Mouse (Mus musculus) lung, postnatal 0 days (tissue): ENCODE measurements at regions not wholly inside any gene's neighbourhood (a gene's known extent, or its start where the extent isn't known, plus 50 kb on each side); places are given as distances from the start of the nearest gene placed in this dataset.
A peak's percentile ranks its signal among the peaks of the same experiment; 100 is the strongest.

ENCODE experiments used
- ATAC-seq: fragments of 200-750 bp; cut with Nextera tagmentation; 2 replicates; pipeline ENCODE4 v1.8.0; 2017; ENCODE audit warnings: moderate library complexity
- DNase-seq: peaks from one replicate; pipeline ENCODE4 v3.0.0-alpha.2; 2016; ENCODE audit warnings: low spot score
- H3K27ac ChIP-seq: fragments of 300-500 bp; sonication (generic); 2 replicates; pipeline ENCODE4 v1.5.1; 2014; ENCODE audit warnings: antibody characterized with exemption, mild to moderate bottlenecking, low read length, mixed read lengths
- H3K27me3 ChIP-seq: fragments of 300-500 bp; sonication (generic); replicated peaks from 2 replicates; pipeline ENCODE4 v1.6.1; 2014; ENCODE audit warnings: low read length, mixed read lengths; ENCODE audit not compliant: insufficient read depth
- H3K36me3 ChIP-seq: fragments of 300-500 bp; sonication (generic); 2 replicates; pipeline ENCODE4 v1.6.1; 2014; ENCODE audit warnings: low read length, mixed read lengths; ENCODE audit not compliant: insufficient read depth
- H3K4me1 ChIP-seq: fragments of 300-500 bp; sonication (generic); 2 replicates; pipeline ENCODE4 v1.6.1; 2014; ENCODE audit warnings: antibody characterized with exemption, low read depth, low read length, mixed read lengths; ENCODE audit not compliant: insufficient read depth
- H3K4me2 ChIP-seq: fragments of 300-500 bp; sonication (generic); replicated peaks from 2 replicates; pipeline ENCODE4 v1.6.1; 2014; ENCODE audit warnings: low read depth, mild to moderate bottlenecking, low read length, moderate library complexity, mixed read lengths
- H3K4me3 ChIP-seq: fragments of 300-500 bp; sonication (generic); 2 replicates; pipeline ENCODE4 v1.5.1; 2014; ENCODE audit warnings: low read depth, low read length
- H3K9ac ChIP-seq: fragments of 300-500 bp; sonication (generic); replicated peaks from 2 replicates; pipeline ENCODE4 v1.6.1; 2014; ENCODE audit warnings: low read depth, mild to moderate bottlenecking
- H3K9me3 ChIP-seq: fragments of 300-500 bp; sonication (generic); 2 replicates; pipeline ENCODE4 v1.6.1; 2016; ENCODE audit warnings: low read length, mixed read lengths
- CTCF ChIP-seq: IDR thresholded peaks from 2 replicates; pipeline ENCODE4 v1.5.1; 2016; ENCODE audit warnings: antibody characterized with exemption, mild to moderate bottlenecking
- EP300 ChIP-seq: IDR thresholded peaks from 2 replicates; pipeline ENCODE4 v1.6.1; 2016; ENCODE audit warnings: antibody characterized with exemption, mild to moderate bottlenecking, control low read depth
- WGBS: fragments of 180-500 bp; shearing (Covaris S2); extraction: QIAGEN DNeasy Blood & Tissue Kit; methylation state at CpG from one replicate; pipeline ENCODE4 v1.1.7; 2014; 5-methylcytosine and 5-hydroxymethylcytosine counted together

DNA sequence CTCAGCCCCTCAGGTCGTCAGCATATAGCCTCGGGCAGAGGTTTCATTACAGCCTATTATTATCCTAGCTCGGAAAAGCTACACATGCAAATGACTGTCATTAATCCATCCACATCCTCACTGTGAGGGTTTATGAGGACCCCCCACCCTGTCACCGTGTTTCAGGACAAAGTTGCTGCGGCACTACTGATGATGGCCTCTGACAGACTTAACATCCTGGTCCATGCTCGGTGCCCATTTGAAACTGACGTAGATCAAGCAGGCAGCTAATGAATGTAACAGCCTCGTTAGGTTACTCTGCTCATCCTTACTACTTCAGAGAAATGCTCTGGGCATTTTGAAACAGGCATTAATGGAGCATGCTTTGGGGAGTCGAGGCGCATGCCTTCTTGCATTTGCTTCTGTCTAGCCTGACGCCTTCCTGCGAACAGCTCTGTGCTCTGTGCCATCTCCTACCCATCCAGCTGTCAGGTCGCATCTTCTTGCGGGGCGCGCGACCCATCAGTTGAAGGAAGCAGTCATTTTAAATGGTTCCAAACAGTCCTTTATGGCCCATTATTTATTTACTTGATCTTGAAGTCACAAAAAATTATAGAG is 82.3 kb upstream of the Nr5a2 start:
- Histone ChIP-seq H3K4me1 (no peaks in the 10 kb centered on the region), H3K9me3 (no peaks in the 10 kb centered on the region), H3K4me3 (no peak overlapping the region), H3K9ac (no peak overlapping the region), H3K36me3 (no peaks in the 10 kb centered on the region), H3K27ac (no peak overlapping the region), H3K4me2 (no peak overlapping the region), H3K27me3 (no peaks in the 10 kb centered on the region)
- DNase-seq (no peak), ATAC-seq (no peak)
- TF ChIP-seq CTCF, result no peak
- TF ChIP-seq EP300, result no peak
- 86% methylated on average over 17 of the region's 17 CpGs for WGBS

DNA sequence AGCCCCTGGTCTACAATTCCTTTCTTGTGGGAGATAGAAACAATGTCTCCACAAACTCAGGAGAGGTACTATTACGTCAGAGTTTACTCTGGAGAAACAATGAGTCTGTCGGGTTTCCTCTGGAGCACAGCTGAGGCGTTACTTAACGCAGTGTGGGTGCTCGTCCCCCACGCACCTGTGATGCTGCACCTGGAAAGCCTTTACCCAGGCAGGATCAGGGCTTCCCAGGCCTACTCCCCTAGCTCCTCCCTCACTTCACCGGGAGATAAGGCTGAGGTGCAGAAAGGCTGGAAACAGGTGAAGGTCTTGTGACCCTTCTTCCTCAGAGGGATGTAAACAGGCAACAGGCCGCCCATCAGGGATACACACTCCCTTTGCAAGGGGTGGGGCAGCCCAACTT is 80.7 kb upstream of the Nr5a2 start:
- no peak overlapping the region for H3K27ac ChIP-seq
- H3K4me3 ChIP-seq, result no peak overlapping the region
- ATAC-seq, result no peak
- no peak for TF ChIP-seq CTCF
- TF ChIP-seq EP300, result no peak
- no peaks in the 10 kb centered on the region for H3K9me3 ChIP-seq
- H3K27me3 ChIP-seq, result no peaks in the 10 kb centered on the region
- WGBS, result 26% methylated on average over 8 of the region's 8 CpGs
- no peak overlapping the region for H3K4me2 ChIP-seq
- no peaks in the 10 kb centered on the region for H3K36me3 ChIP-seq
- no peaks in the 10 kb centered on the region for H3K4me1 ChIP-seq
- DNase-seq, result no peak
- H3K9ac ChIP-seq, result no peak overlapping the region

DNA sequence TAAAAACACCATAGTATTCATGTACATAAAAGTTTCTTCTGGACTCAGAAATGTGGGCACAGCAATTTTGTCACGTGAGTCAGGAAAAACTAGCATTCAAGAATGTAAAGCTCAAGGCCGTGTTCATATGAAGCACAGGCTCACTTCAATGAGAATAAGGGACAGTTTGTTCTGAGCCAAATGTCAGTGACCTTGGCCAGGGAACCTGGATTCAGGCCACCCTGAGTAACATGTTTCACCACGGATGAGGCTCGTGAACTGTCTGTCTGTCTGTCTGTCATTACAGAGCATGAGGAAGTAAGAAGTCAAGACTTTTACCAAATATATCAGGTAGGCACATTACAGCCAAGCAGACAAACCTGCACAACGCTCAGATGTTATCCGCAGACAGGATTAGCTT is 74.3 kb upstream of the Nr5a2 start:
- WGBS, result 77% methylated on average over 6 of the region's 6 CpGs
- Histone ChIP-seq H3K9me3 (no peaks in the 10 kb centered on the region), H3K27me3 (no peaks in the 10 kb centered on the region), H3K4me2 (no peak overlapping the region), H3K27ac (no peak overlapping the region), H3K4me3 (no peak overlapping the region), H3K9ac (no peak overlapping the region), H3K4me1 (no peaks in the 10 kb centered on the region), H3K36me3 (no peaks in the 10 kb centered on the region)
- DNase-seq (no peak), ATAC-seq (no peak)
- no peak for TF ChIP-seq CTCF
- no peak for TF ChIP-seq EP300

DNA sequence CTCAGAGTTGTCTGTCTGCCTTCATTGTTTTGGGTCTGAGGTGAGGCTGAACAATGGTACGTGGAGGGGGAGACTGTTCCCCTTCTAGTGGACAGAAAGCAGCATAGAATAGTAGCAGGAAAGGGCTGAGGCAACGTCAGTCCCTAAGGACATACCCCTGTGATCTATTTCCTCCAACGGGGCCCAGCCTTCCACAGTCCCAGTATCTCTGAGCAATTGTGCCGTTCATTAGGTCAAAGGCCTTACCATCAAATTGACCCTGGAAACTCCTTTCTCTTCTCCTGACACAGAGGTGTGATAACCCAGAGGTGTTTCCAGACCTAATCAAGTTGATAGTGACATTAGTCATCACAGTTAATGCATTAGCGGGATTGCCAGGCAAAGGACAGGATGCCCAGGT is 73.4 kb upstream of the Nr5a2 start:
- ATAC-seq, result no peak
- WGBS, result 55% methylated on average over 5 of the region's 5 CpGs
- no peaks in the 10 kb centered on the region for H3K9me3 ChIP-seq
- no peak overlapping the region for H3K4me3 ChIP-seq
- H3K27ac ChIP-seq, result no peak overlapping the region
- no peak overlapping the region for H3K4me2 ChIP-seq
- no peak for DNase-seq
- TF ChIP-seq EP300 (no peak), CTCF (no peak)
- H3K36me3 ChIP-seq, result no peaks in the 10 kb centered on the region
- H3K9ac ChIP-seq, result no peak overlapping the region
- H3K4me1 ChIP-seq, result no peaks in the 10 kb centered on the region
- H3K27me3 ChIP-seq, result no peaks in the 10 kb centered on the region

DNA sequence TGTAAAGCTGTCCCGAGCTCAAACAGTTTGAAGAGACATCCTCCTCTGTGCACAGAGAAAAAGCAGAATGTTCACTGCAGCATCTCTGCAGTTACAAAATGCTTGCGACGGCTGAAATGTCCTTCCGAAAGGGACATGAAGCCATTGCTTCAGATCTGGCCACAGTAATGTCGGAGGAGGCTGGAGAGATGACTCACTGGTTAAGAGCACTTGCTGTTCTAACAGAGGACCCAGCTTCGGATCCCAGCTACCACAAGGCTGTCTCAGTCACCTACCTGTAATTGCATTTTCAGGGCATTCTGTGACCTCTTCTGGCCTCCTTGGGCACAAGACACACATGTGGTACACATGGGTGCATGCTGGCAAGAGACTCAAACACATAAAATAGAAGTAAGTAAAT is 63.5 kb upstream of the Nr5a2 start:
- H3K9ac ChIP-seq, result no peak overlapping the region
- H3K27me3 ChIP-seq, result no peaks in the 10 kb centered on the region
- DNase-seq (no peak), ATAC-seq (no peak)
- TF ChIP-seq EP300 (no peak), CTCF (no peak)
- no peaks in the 10 kb centered on the region for H3K4me1 ChIP-seq
- H3K4me3 ChIP-seq, result no peak overlapping the region
- WGBS, result 82% methylated on average over 6 of the region's 6 CpGs
- no peak overlapping the region for H3K4me2 ChIP-seq
- H3K27ac ChIP-seq, result no peak overlapping the region
- H3K9me3 ChIP-seq, result no peaks in the 10 kb centered on the region
- H3K36me3 ChIP-seq, result no peaks in the 10 kb centered on the region

DNA sequence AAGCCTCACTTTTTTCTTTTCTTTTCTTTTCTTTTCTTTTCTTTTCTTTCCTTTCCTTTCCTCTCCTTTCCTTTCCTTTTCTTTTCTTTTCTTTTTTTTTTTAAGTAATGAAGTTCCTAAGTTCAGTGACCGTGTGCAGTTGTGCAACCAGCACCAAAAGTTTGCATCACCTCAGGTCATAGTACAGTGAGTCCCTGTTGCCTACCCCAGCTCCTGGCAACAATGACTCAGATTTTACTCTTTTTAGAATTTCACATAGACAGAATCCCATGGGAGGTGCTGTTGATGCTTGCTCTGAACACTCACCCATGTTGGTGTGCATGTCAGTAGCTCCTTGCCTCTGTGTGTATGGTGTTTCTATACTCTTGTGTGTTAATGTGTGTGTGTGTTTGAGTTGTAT is 60.3 kb upstream of the Nr5a2 start:
- Histone ChIP-seq H3K4me1 (no peaks in the 10 kb centered on the region), H3K4me2 (no peak overlapping the region), H3K27ac (no peak overlapping the region), H3K9me3 (no peaks in the 10 kb centered on the region), H3K36me3 (no peaks in the 10 kb centered on the region), H3K27me3 (no peaks in the 10 kb centered on the region), H3K9ac (no peak overlapping the region), H3K4me3 (no peak overlapping the region)
- no peak; the same call in 1 of the 2 replicates for ATAC-seq
- WGBS, result 70% methylated on average over 1 of the region's 1 CpGs
- peak; percentile 44 for TF ChIP-seq EP300
- TF ChIP-seq CTCF, result no peak
- DNase-seq, result peak; percentile 42

DNA sequence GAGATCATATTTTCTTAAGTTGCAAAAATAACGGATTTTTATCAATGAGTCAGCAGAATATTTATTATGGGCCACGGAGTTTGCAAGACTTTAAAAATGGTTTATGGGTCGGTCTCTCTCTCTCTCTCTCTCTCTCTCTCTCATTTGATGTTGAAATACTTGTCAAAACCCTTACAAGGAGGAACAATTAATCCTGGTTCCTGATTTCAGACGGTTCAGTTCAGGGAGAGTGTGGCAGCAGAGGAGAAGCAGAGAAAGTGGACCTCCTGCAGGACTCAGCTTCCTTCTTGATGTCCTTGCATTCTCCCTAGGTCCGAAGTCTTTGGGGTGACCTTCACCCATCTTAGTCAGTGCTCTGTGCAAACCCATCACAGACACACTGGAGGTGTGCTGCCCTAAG is 57.4 kb upstream of the Nr5a2 start:
- Histone ChIP-seq H3K4me3 (no peak overlapping the region), H3K4me1 (no peaks in the 10 kb centered on the region), H3K4me2 (no peak overlapping the region), H3K9ac (no peak overlapping the region), H3K27ac (no peak overlapping the region), H3K27me3 (no peaks in the 10 kb centered on the region), H3K9me3 (no peaks in the 10 kb centered on the region), H3K36me3 (no peaks in the 10 kb centered on the region)
- DNase-seq (no peak), ATAC-seq (no peak)
- TF ChIP-seq EP300 (no peak), CTCF (no peak)
- WGBS, result 71% methylated on average over 5 of the region's 5 CpGs
